Mouse (Mus musculus) hindbrain, embryonic 10.5 days (tissue): ENCODE results near the gene Myo1d. TPM values are rescaled to one million over a fixed set of nuclear protein-coding genes. Genes with fewer than 3 reads are reported as not detected.

ENCODE experiments used
- DNase-seq: peaks from one replicate; pipeline ENCODE4 v3.0.0-alpha.2; 2017; ENCODE audit warnings: low spot score
- H3K27ac ChIP-seq: fragments of 300-500 bp; sonication (generic); 2 replicates; pipeline ENCODE4 v1.5.1; 2016; ENCODE audit warnings: mild to moderate bottlenecking, moderate library complexity
- H3K27me3 ChIP-seq: fragments of 300-500 bp; sonication (generic); 2 replicates; pipeline ENCODE4 v1.6.1; 2016; ENCODE audit warnings: mild to moderate bottlenecking; ENCODE audit not compliant: poor library complexity, insufficient read depth, severe bottlenecking
- H3K36me3 ChIP-seq: fragments of 300-500 bp; sonication (generic); 2 replicates; pipeline ENCODE4 v1.6.1; 2016; ENCODE audit warnings: mild to moderate bottlenecking, moderate library complexity
- H3K4me1 ChIP-seq: fragments of 300-500 bp; sonication (generic); replicated peaks from 2 replicates; pipeline ENCODE4 v1.6.1; 2016; ENCODE audit warnings: mild to moderate bottlenecking
- H3K4me3 ChIP-seq: fragments of 300-500 bp; sonication (generic); 2 replicates; pipeline ENCODE4 v1.5.1; 2016; ENCODE audit warnings: mild to moderate bottlenecking, moderate library complexity
- H3K9me3 ChIP-seq: fragments of 300-500 bp; sonication (generic); 2 replicates; pipeline ENCODE4 v1.6.1; 2016; ENCODE audit warnings: mild to moderate bottlenecking, moderate library complexity
- WGBS: fragments of 180-500 bp; shearing (Covaris S2); methylation state at CpG from one replicate; pipeline ENCODE4 v1.1.7; 2016; 5-methylcytosine and 5-hydroxymethylcytosine counted together
- polyA plus RNA-seq: library from polyadenylated mRNA; unstranded; fragments of >200 nt; fragmentation: Nextera tagmentation; extraction: Ambion mirVana; gene quantifications from 2 replicates; pipeline ENCODE4 v1.2.1, GENCODE M21; 2016

Myo1d gene
- polyA plus RNA-seq, 1 experiment from 2014 or later: 2.6 TPM

- peaks cover 23% of the 10 kb centered on the region for H3K27me3 ChIP-seq
- WGBS: 87% methylated on average over 3 of the region's 3 CpGs
- H3K36me3 ChIP-seq: no peaks in the 10 kb centered on the region
Measured at GRCm38 (mm10) chr11:80580494-80580893, 199.3 kb downstream of the Myo1d start.

GRCm38 (mm10) chr11:80577747-80578640 is 201.8 kb downstream of the Myo1d start:
- H3K4me1 ChIP-seq: peaks cover 25% of the 10 kb centered on the region
- H3K9me3 ChIP-seq: no peaks in the 10 kb centered on the region
- peak overlapping the region; percentile 80 for H3K27ac ChIP-seq
- H3K36me3 ChIP-seq: no peaks in the 10 kb centered on the region
- WGBS: 27% methylated on average over 14 of the region's 14 CpGs
- H3K4me3 ChIP-seq: peak overlapping the region; percentile 31
- peak; percentile 79 for DNase-seq
- peaks cover 23% of the 10 kb centered on the region for H3K27me3 ChIP-seq

More at GRCm38 (mm10) chr11:80580494-80580893, 199.3 kb downstream of the Myo1d start:
- Histone ChIP-seq H3K4me1 (peaks cover 25% of the 10 kb centered on the region), H3K4me3 (no peak overlapping the region), H3K27ac (no peak overlapping the region), H3K9me3 (no peaks in the 10 kb centered on the region)
- no peak for DNase-seq

- Histone ChIP-seq H3K4me1 (peaks cover 19% of the 10 kb centered on the region), H3K36me3 (no peaks in the 10 kb centered on the region), H3K4me3 (no peak overlapping the region), H3K27me3 (peaks cover 12% of the 10 kb centered on the region; the same call in 1 of the 2 replicates), H3K27ac (no peak overlapping the region), H3K9me3 (no peaks in the 10 kb centered on the region)
- WGBS: 80% methylated on average over 3 of the region's 3 CpGs
- DNase-seq: no peak
Measured at GRCm38 (mm10) chr11:80575794-80576193, 204.0 kb downstream of the Myo1d start.

GRCm38 (mm10) chr11:80566286-80566685 is 213.5 kb downstream of the Myo1d start:
- no peak for DNase-seq

GRCm38 (mm10) chr11:80564975-80565965 is 214.6 kb downstream of the Myo1d start:
- no peaks in the 10 kb centered on the region for H3K9me3 ChIP-seq
- no peak overlapping the region for H3K4me3 ChIP-seq
- no peaks in the 10 kb centered on the region for H3K27me3 ChIP-seq
- no peaks in the 10 kb centered on the region for H3K36me3 ChIP-seq
- 86% methylated on average over 7 of the region's 7 CpGs for WGBS
- no peak for DNase-seq
- H3K4me1 ChIP-seq: 0 out of 2 replicates have a peak, but pooled peaks cover 9% of the 10 kb centered on the region
- no peak overlapping the region for H3K27ac ChIP-seq

More at GRCm38 (mm10) chr11:80566286-80566685, 213.5 kb downstream of the Myo1d start:
- H3K4me1 ChIP-seq: 0 out of 2 replicates have a peak, but pooled peaks cover 9% of the 10 kb centered on the region
- no peaks in the 10 kb centered on the region for H3K27me3 ChIP-seq
- H3K9me3 ChIP-seq: no peaks in the 10 kb centered on the region
- no peak overlapping the region for H3K27ac ChIP-seq
- no peaks in the 10 kb centered on the region for H3K36me3 ChIP-seq
- WGBS: 82% methylated on average over 3 of the region's 3 CpGs
- H3K4me3 ChIP-seq: no peak overlapping the region

GRCm38 (mm10) chr11:80562479-80562878 is 217.3 kb downstream of the Myo1d start:
- Histone ChIP-seq H3K36me3 (no peaks in the 10 kb centered on the region), H3K27me3 (no peaks in the 10 kb centered on the region; the same call in 1 of the 2 replicates), H3K4me3 (no peak overlapping the region), H3K4me1 (0 out of 2 replicates have a peak, but pooled peaks cover 9% of the 10 kb centered on the region), H3K27ac (no peak overlapping the region), H3K9me3 (no peaks in the 10 kb centered on the region)
- DNase-seq: peak; percentile 25
- 50% methylated on average over 3 of the region's 3 CpGs for WGBS

GRCm38 (mm10) chr11:80560770-80561169 is 219.1 kb downstream of the Myo1d start:
- 0 out of 2 replicates have a peak, but pooled peaks cover 3% of the 10 kb centered on the region for H3K4me1 ChIP-seq
- H3K9me3 ChIP-seq: no peaks in the 10 kb centered on the region
- H3K27me3 ChIP-seq: no peaks in the 10 kb centered on the region; the same call in 1 of the 2 replicates
- H3K27ac ChIP-seq: no peak overlapping the region
- H3K4me3 ChIP-seq: no peak overlapping the region
- DNase-seq: no peak
- 79% methylated on average over 5 of the region's 5 CpGs for WGBS
- no peaks in the 10 kb centered on the region for H3K36me3 ChIP-seq

- Histone ChIP-seq H3K4me1 (0 out of 2 replicates have a peak, but pooled peaks cover under 1% of the 10 kb centered on the region), H3K4me3 (no peak overlapping the region), H3K9me3 (no peaks in the 10 kb centered on the region), H3K27me3 (no peaks in the 10 kb centered on the region; the same call in 1 of the 2 replicates), H3K27ac (no peak overlapping the region), H3K36me3 (no peaks in the 10 kb centered on the region)
- 92% methylated on average over 5 of the region's 5 CpGs for WGBS
- DNase-seq: no peak
Measured at GRCm38 (mm10) chr11:80555416-80555815, 224.4 kb downstream of the Myo1d start.

GRCm38 (mm10) chr11:80553046-80553445 is 226.8 kb downstream of the Myo1d start:
- no peaks in the 10 kb centered on the region for H3K27me3 ChIP-seq
- WGBS: 87% methylated on average over 11 of the region's 11 CpGs
- 0 out of 2 replicates have a peak, but pooled peaks cover 5% of the 10 kb centered on the region for H3K4me1 ChIP-seq
- DNase-seq: no peak
- no peaks in the 10 kb centered on the region for H3K9me3 ChIP-seq
- H3K4me3 ChIP-seq: no peak overlapping the region
- no peak overlapping the region for H3K27ac ChIP-seq
- no peaks in the 10 kb centered on the region for H3K36me3 ChIP-seq

- Histone ChIP-seq H3K4me3 (no peak overlapping the region), H3K9me3 (no peaks in the 10 kb centered on the region), H3K36me3 (no peaks in the 10 kb centered on the region), H3K4me1 (0 out of 2 replicates have a peak, but pooled peaks cover 5% of the 10 kb centered on the region), H3K27ac (no peak overlapping the region), H3K27me3 (no peaks in the 10 kb centered on the region)
- DNase-seq: no peak
- 73% methylated on average over 3 of the region's 3 CpGs for WGBS
Measured at GRCm38 (mm10) chr11:80551634-80552033, 228.2 kb downstream of the Myo1d start.

GRCm38 (mm10) chr11:80550264-80550663 is 229.6 kb downstream of the Myo1d start:
- H3K36me3 ChIP-seq: no peaks in the 10 kb centered on the region
- H3K4me1 ChIP-seq: 0 out of 2 replicates have a peak, but pooled peaks cover 5% of the 10 kb centered on the region
- DNase-seq: no peak
- 81% methylated on average over 10 of the region's 10 CpGs for WGBS
- H3K4me3 ChIP-seq: no peak overlapping the region
- no peak overlapping the region; the same call in 1 of the 2 replicates for H3K27ac ChIP-seq
- H3K27me3 ChIP-seq: no peaks in the 10 kb centered on the region
- no peaks in the 10 kb centered on the region for H3K9me3 ChIP-seq

GRCm38 (mm10) chr11:80549854-80550253 is 230.0 kb downstream of the Myo1d start:
- Histone ChIP-seq H3K4me3 (no peak overlapping the region), H3K4me1 (0 out of 2 replicates have a peak, but pooled peaks cover 5% of the 10 kb centered on the region), H3K27ac (no peak overlapping the region; the same call in 1 of the 2 replicates), H3K27me3 (no peaks in the 10 kb centered on the region), H3K9me3 (no peaks in the 10 kb centered on the region), H3K36me3 (no peaks in the 10 kb centered on the region)
- WGBS: 82% methylated on average over 6 of the region's 6 CpGs
- DNase-seq: no peak
